Mouse (Mus musculus): ENCODE measurements at regions not wholly inside any gene's neighbourhood (a gene's known extent, or its start where the extent isn't known, plus 50 kb on each side); places are given as distances from the start of the nearest gene placed in this dataset.

- Histone ChIP-seq H3K9me3 (no peaks in the 10 kb centered on the region), H3K36me3 (no peaks in the 10 kb centered on the region), H3K4me2 (replicated peaks) (no peak overlapping the region), H3K4me3 (replicated peaks) (no peak overlapping the region), H3K27me3 (no peaks in the 10 kb centered on the region), H3K27ac (no peak overlapping the region), H3K4me1 (replicated peaks) (no peaks in the 10 kb centered on the region), H3K9ac (replicated peaks) (no peak overlapping the region)
- WGBS = 38% methylated on average over 1 of the region's 1 CpGs
- ATAC-seq = no peak
These were observed 442.8 kb downstream of the 9430069I07Rik start for GRCm38 (mm10) chr15:33914891-33915290.

GRCm38 (mm10) chr15:33906727-33907479 lies 450.8 kb downstream of the 9430069I07Rik start:
- 81% methylated on average over 5 of the region's 5 CpGs for WGBS
- H3K9me3 ChIP-seq = no peaks in the 10 kb centered on the region
- H3K4me1 ChIP-seq (replicated peaks) = no peaks in the 10 kb centered on the region
- H3K27ac ChIP-seq = no peak overlapping the region
- ATAC-seq = no peak
- H3K4me2 ChIP-seq (replicated peaks) = no peak overlapping the region
- no peak overlapping the region for H3K9ac ChIP-seq (replicated peaks)
- H3K4me3 ChIP-seq (replicated peaks) = no peak overlapping the region
- H3K27me3 ChIP-seq = no peaks in the 10 kb centered on the region
- H3K36me3 ChIP-seq = no peaks in the 10 kb centered on the region

GRCm38 (mm10) chr15:33896076-33896475 lies 461.6 kb downstream of the 9430069I07Rik start:
- no peak overlapping the region for H3K9ac ChIP-seq (replicated peaks)

GRCm38 (mm10) chr15:33890606-33891005 lies 467.1 kb downstream of the 9430069I07Rik start:
- no peak for ATAC-seq
- Histone ChIP-seq H3K27me3 (no peaks in the 10 kb centered on the region), H3K4me1 (replicated peaks) (no peaks in the 10 kb centered on the region), H3K4me2 (replicated peaks) (no peak overlapping the region), H3K9ac (replicated peaks) (no peak overlapping the region), H3K9me3 (no peaks in the 10 kb centered on the region), H3K4me3 (replicated peaks) (no peak overlapping the region), H3K36me3 (no peaks in the 10 kb centered on the region), H3K27ac (no peak overlapping the region)
- WGBS = 91% methylated on average over 4 of the region's 4 CpGs

More at GRCm38 (mm10) chr15:33896076-33896475, 461.6 kb downstream of the 9430069I07Rik start:
- H3K27me3 ChIP-seq = no peaks in the 10 kb centered on the region
- no peak for ATAC-seq
- no peak overlapping the region for H3K4me2 ChIP-seq (replicated peaks)
- WGBS = 89% methylated on average over 2 of the region's 2 CpGs
- H3K4me1 ChIP-seq (replicated peaks) = no peaks in the 10 kb centered on the region
- no peaks in the 10 kb centered on the region for H3K9me3 ChIP-seq
- H3K36me3 ChIP-seq = no peaks in the 10 kb centered on the region
- H3K4me3 ChIP-seq (replicated peaks) = no peak overlapping the region
- no peak overlapping the region for H3K27ac ChIP-seq

GRCm38 (mm10) chr15:33888865-33889368 lies 468.8 kb downstream of the 9430069I07Rik start:
- 91% methylated on average over 1 of the region's 1 CpGs for WGBS
- H3K36me3 ChIP-seq = no peaks in the 10 kb centered on the region
- H3K4me3 ChIP-seq (replicated peaks) = no peak overlapping the region
- no peaks in the 10 kb centered on the region for H3K4me1 ChIP-seq (replicated peaks)
- ATAC-seq = no peak
- H3K9ac ChIP-seq (replicated peaks) = no peak overlapping the region
- no peaks in the 10 kb centered on the region for H3K9me3 ChIP-seq
- H3K4me2 ChIP-seq (replicated peaks) = no peak overlapping the region
- H3K27ac ChIP-seq = no peak overlapping the region
- H3K27me3 ChIP-seq = no peaks in the 10 kb centered on the region

GRCm38 (mm10) chr15:33862224-33862752 lies 495.4 kb downstream of the 9430069I07Rik start:
- no peak for ATAC-seq
- H3K4me1 ChIP-seq (replicated peaks) = no peaks in the 10 kb centered on the region
- H3K9me3 ChIP-seq = no peaks in the 10 kb centered on the region
- no peak overlapping the region for H3K4me2 ChIP-seq (replicated peaks)
- H3K27ac ChIP-seq = no peak overlapping the region
- H3K9ac ChIP-seq (replicated peaks) = no peak overlapping the region
- H3K36me3 ChIP-seq = no peaks in the 10 kb centered on the region
- WGBS = 79% methylated on average over 3 of the region's 3 CpGs
- H3K4me3 ChIP-seq (replicated peaks) = no peak overlapping the region
- no peaks in the 10 kb centered on the region for H3K27me3 ChIP-seq

GRCm38 (mm10) chr15:33825435-33826088 lies 532.1 kb downstream of the 9430069I07Rik start:
- no peaks in the 10 kb centered on the region for H3K9me3 ChIP-seq
- H3K4me1 ChIP-seq (replicated peaks) = no peaks in the 10 kb centered on the region
- H3K4me2 ChIP-seq (replicated peaks) = no peak overlapping the region
- no peak overlapping the region for H3K27ac ChIP-seq
- H3K9ac ChIP-seq (replicated peaks) = no peak overlapping the region
- no peak for ATAC-seq
- no peak overlapping the region for H3K4me3 ChIP-seq (replicated peaks)
- no peaks in the 10 kb centered on the region for H3K27me3 ChIP-seq
- no peaks in the 10 kb centered on the region for H3K36me3 ChIP-seq
- 83% methylated on average over 1 of the region's 1 CpGs for whole genome bisulfite sequencing

- Histone ChIP-seq H3K4me1 (replicated peaks) (no peaks in the 10 kb centered on the region), H3K27me3 (no peaks in the 10 kb centered on the region), H3K9ac (replicated peaks) (no peak overlapping the region), H3K4me2 (replicated peaks) (no peak overlapping the region), H3K9me3 (no peaks in the 10 kb centered on the region), H3K36me3 (no peaks in the 10 kb centered on the region), H3K27ac (no peak overlapping the region), H3K4me3 (replicated peaks) (no peak overlapping the region)
- no peak for ATAC-seq
- WGBS = 91% methylated on average over 3 of the region's 3 CpGs
These were observed 532.8 kb downstream of the 9430069I07Rik start for GRCm38 (mm10) chr15:33824826-33825225.

GRCm38 (mm10) chr15:33780960-33781359 lies 576.7 kb downstream of the 9430069I07Rik start:
- Histone ChIP-seq H3K4me2 (replicated peaks) (no peak overlapping the region), H3K4me1 (replicated peaks) (no peaks in the 10 kb centered on the region), H3K36me3 (no peaks in the 10 kb centered on the region), H3K27ac (no peak overlapping the region), H3K4me3 (replicated peaks) (no peak overlapping the region), H3K27me3 (no peaks in the 10 kb centered on the region), H3K9me3 (no peaks in the 10 kb centered on the region), H3K9ac (replicated peaks) (no peak overlapping the region)
- 91% methylated on average over 2 of the region's 2 CpGs for WGBS
- ATAC-seq = no peak

- no peaks in the 10 kb centered on the region for H3K9me3 ChIP-seq
- no peak for ATAC-seq
- no peaks in the 10 kb centered on the region for H3K27me3 ChIP-seq
- H3K36me3 ChIP-seq = no peaks in the 10 kb centered on the region
- H3K4me2 ChIP-seq (replicated peaks) = no peak overlapping the region
- no peak overlapping the region for H3K4me3 ChIP-seq (replicated peaks)
- no peak overlapping the region for H3K9ac ChIP-seq (replicated peaks)
- no peak overlapping the region for H3K27ac ChIP-seq
- H3K4me1 ChIP-seq (replicated peaks) = no peaks in the 10 kb centered on the region
- WGBS = 83% methylated on average over 6 of the region's 6 CpGs
These were observed 598.2 kb downstream of the 9430069I07Rik start for GRCm38 (mm10) chr15:33759496-33759895.

- 91% methylated on average over 1 of the region's 1 CpGs for whole genome bisulfite sequencing
- no peak for ATAC-seq
- Histone ChIP-seq H3K27me3 (no peaks in the 10 kb centered on the region), H3K9ac (replicated peaks) (no peak overlapping the region), H3K4me3 (replicated peaks) (no peak overlapping the region), H3K4me1 (replicated peaks) (no peaks in the 10 kb centered on the region), H3K9me3 (no peaks in the 10 kb centered on the region), H3K27ac (no peak overlapping the region), H3K4me2 (replicated peaks) (no peak overlapping the region), H3K36me3 (no peaks in the 10 kb centered on the region)
These were observed 598.9 kb downstream of the 9430069I07Rik start for GRCm38 (mm10) chr15:33758771-33759170.
